Mouse (Mus musculus) hematopoietic stem cell, adult 5-6 weeks (primary cell): ENCODE measurements around the gene Kcnmb3. TPM values are rescaled to one million over a fixed set of nuclear protein-coding genes. Genes with fewer than 3 reads are reported as not detected.

Experiments
- ATAC-seq, 2 experiments: fragments of 125-278 bp in 1 of 2; replicated peaks in 1 of 2; 2 replicates each; pipeline ENCODE4 v1.8.0; 2016 to 2017; ENCODE audit warnings: inconsistent platforms in 2 of 2, mild to moderate bottlenecking in 2 of 2, moderate number of reproducible peaks in 2 of 2, low read depth in 1 of 2, moderate TSS enrichment in 1 of 2; ENCODE audit not compliant: low FRiP score in 2 of 2, poor library complexity in 2 of 2, severe bottlenecking in 2 of 2, insufficient read depth in 1 of 2, low TSS enrichment in 1 of 2
- total RNA-seq: library from RNA; stranded (forward); fragments of 172-1452, 232-1000 nt; gene quantifications from 2 replicates; pipeline ENCODE4 v1.2.3, GENCODE M21; 2017

Kcnmb3 gene
- not detected in 2 replicates for total RNA-seq

GRCm38 (mm10) chr3:32492097-32493090, at the start of gene Kcnmb3:
TSS of gene Kcnmb3 (minus strand) at chr3:32492231.
- no peak for ATAC-seq

GRCm38 (mm10) chr3:32538091-32538490, 46.1 kb upstream of the Kcnmb3 start:
- no peak for ATAC-seq

GRCm38 (mm10) chr3:32537556-32537955, 45.5 kb upstream of the Kcnmb3 start:
- ATAC-seq, result 0 out of 4 replicates have a peak, but pooled peaks of 1 of the 2 experiments have one; percentile 2

GRCm38 (mm10) chr3:32535692-32536091, 43.7 kb upstream of the Kcnmb3 start:
- no peak for ATAC-seq

GRCm38 (mm10) chr3:32530041-32530440, 38.0 kb upstream of the Kcnmb3 start:
- no peak for ATAC-seq

- peak; percentile 99 to 100 for ATAC-seq
These were observed 37.4 kb upstream of the Kcnmb3 start, which contains the start of gene Mfn1 for GRCm38 (mm10) chr3:32529303-32529898. TSS of gene Mfn1 (plus strand) at chr3:32529465.

- ATAC-seq, result no peak
These were observed 35.1 kb upstream of the Kcnmb3 start for GRCm38 (mm10) chr3:32527181-32527580.

GRCm38 (mm10) chr3:32513528-32513927, 21.5 kb upstream of the Kcnmb3 start:
- ATAC-seq, result no peak

- ATAC-seq, result no peak
These were observed 20.8 kb upstream of the Kcnmb3 start for GRCm38 (mm10) chr3:32512686-32513284.

GRCm38 (mm10) chr3:32511191-32511550, 19.1 kb upstream of the Kcnmb3 start:
- ATAC-seq, result no peak

GRCm38 (mm10) chr3:32510375-32511190, 18.6 kb upstream of the Kcnmb3 start:
- peak; percentile 78 to 85 for ATAC-seq

- peak; percentile 14 to 16; a peak in 3 of 4 replicates for ATAC-seq
These were observed 17.7 kb upstream of the Kcnmb3 start, which contains the start of gene Zfp639 for GRCm38 (mm10) chr3:32509496-32510374. TSS of gene Zfp639 (plus strand) at chr3:32510259.

- peak; percentile 64 to 77 for ATAC-seq
These were observed 16.8 kb upstream of the Kcnmb3 start for GRCm38 (mm10) chr3:32508666-32509324.

GRCm38 (mm10) chr3:32506366-32507225, 14.6 kb upstream of the Kcnmb3 start:
- ATAC-seq, result no peak

- no peak for ATAC-seq
These were observed 13.8 kb upstream of the Kcnmb3 start for GRCm38 (mm10) chr3:32505841-32506240.
